Mouse (Mus musculus): ENCODE measurements around the gene Abca7. TPM values are rescaled to one million over a fixed set of nuclear protein-coding genes. Genes with fewer than 3 reads are reported as not detected.

Abca7 gene
- polyA plus RNA-seq, 1 experiment from 2014 or later, result 3.7 TPM

- WGBS, result 13% methylated on average over 27 of the region's 27 CpGs
- no peak for ATAC-seq (replicated peaks)
- Histone ChIP-seq H3K27ac (replicated peaks) (no peak overlapping the region), H3K4me2 (replicated peaks) (peak overlapping the region; percentile 45), H3K9me3 (no peaks in the 10 kb centered on the region), H3K4me3 (peak overlapping the region; percentile 33), H3K36me3 (no peaks in the 10 kb centered on the region), H3K9ac (replicated peaks) (peak overlapping the region; percentile 25), H3K4me1 (peaks cover 38% of the 10 kb centered on the region), H3K27me3 (peaks cover 44% of the 10 kb centered on the region)
Measured at GRCm38 (mm10) chr10:79987771-79988505, 8.4 kb upstream of the Abca7 start.

- no peak for ATAC-seq (replicated peaks)
- Histone ChIP-seq H3K27me3 (peaks cover 44% of the 10 kb centered on the region), H3K9me3 (no peaks in the 10 kb centered on the region), H3K4me1 (peaks cover 30% of the 10 kb centered on the region), H3K27ac (replicated peaks) (no peak within 1 kb of the TSS), H3K9ac (replicated peaks) (peak within 1 kb of the TSS; percentile 25), H3K4me2 (replicated peaks) (peak within 1 kb of the TSS; percentile 45), H3K4me3 (peak within 1 kb of the TSS; percentile 33), H3K36me3 (no peaks in the 10 kb centered on the region)
- under 1% methylated on average over 59 of the region's 59 CpGs for WGBS
Measured at GRCm38 (mm10) chr10:79988506-79989271, 7.6 kb upstream of the Abca7 start, which contains the start of gene Cnn2. Gene Cnn2, plus strand, starts transcription at chr10:79988584.

- ATAC-seq (replicated peaks), result no peak
- Histone ChIP-seq H3K27ac (replicated peaks) (no peak overlapping the region), H3K4me1 (peaks cover 30% of the 10 kb centered on the region), H3K36me3 (no peaks in the 10 kb centered on the region), H3K4me3 (peak overlapping the region; percentile 33), H3K4me2 (replicated peaks) (0 out of 2 replicates have a peak overlapping the region, but pooled peaks have one; percentile 45), H3K9me3 (no peaks in the 10 kb centered on the region), H3K9ac (replicated peaks) (no peak overlapping the region), H3K27me3 (peaks cover 44% of the 10 kb centered on the region)
- WGBS, result 38% methylated on average over 8 of the region's 8 CpGs
Measured at GRCm38 (mm10) chr10:79989272-79989786, 7.0 kb upstream of the Abca7 start.

GRCm38 (mm10) chr10:79989870-79990269, 6.4 kb upstream of the Abca7 start:
- no peak for ATAC-seq (replicated peaks)
- Histone ChIP-seq H3K4me2 (replicated peaks) (no peak overlapping the region), H3K9ac (replicated peaks) (no peak overlapping the region), H3K27me3 (peaks cover 44% of the 10 kb centered on the region), H3K4me3 (no peak overlapping the region), H3K4me1 (peaks cover 30% of the 10 kb centered on the region), H3K9me3 (no peaks in the 10 kb centered on the region), H3K27ac (replicated peaks) (no peak overlapping the region), H3K36me3 (no peaks in the 10 kb centered on the region)
- WGBS, result 21% methylated on average over 15 of the region's 15 CpGs

GRCm38 (mm10) chr10:79991099-79991498, 5.2 kb upstream of the Abca7 start:
- Histone ChIP-seq H3K27me3 (peaks cover 44% of the 10 kb centered on the region), H3K27ac (replicated peaks) (no peak overlapping the region), H3K9ac (replicated peaks) (no peak overlapping the region), H3K4me1 (peaks cover 23% of the 10 kb centered on the region), H3K4me2 (replicated peaks) (no peak overlapping the region), H3K4me3 (no peak overlapping the region), H3K36me3 (no peaks in the 10 kb centered on the region), H3K9me3 (no peaks in the 10 kb centered on the region)
- WGBS, result 62% methylated on average over 12 of the region's 12 CpGs
- no peak for ATAC-seq (replicated peaks)

GRCm38 (mm10) chr10:79991548-79991947, 4.7 kb upstream of the Abca7 start:
- no peak overlapping the region for H3K4me3 ChIP-seq
- no peak overlapping the region for H3K9ac ChIP-seq (replicated peaks)
- no peak for ATAC-seq (replicated peaks)
- no peak overlapping the region for H3K27ac ChIP-seq (replicated peaks)
- no peaks in the 10 kb centered on the region for H3K36me3 ChIP-seq
- peaks cover 20% of the 10 kb centered on the region for H3K4me1 ChIP-seq
- no peak overlapping the region for H3K4me2 ChIP-seq (replicated peaks)
- 82% methylated on average over 6 of the region's 6 CpGs for WGBS
- no peaks in the 10 kb centered on the region for H3K9me3 ChIP-seq
- H3K27me3 ChIP-seq, result peaks cover 43% of the 10 kb centered on the region

- 77% methylated on average over 16 of the region's 16 CpGs for WGBS
- H3K9ac ChIP-seq (replicated peaks), result no peak overlapping the region
- peaks cover 13% of the 10 kb centered on the region for H3K27me3 ChIP-seq
- H3K4me3 ChIP-seq, result no peak overlapping the region
- no peak for ATAC-seq (replicated peaks)
- peaks cover 16% of the 10 kb centered on the region for H3K4me1 ChIP-seq
- no peaks in the 10 kb centered on the region for H3K36me3 ChIP-seq
- no peaks in the 10 kb centered on the region for H3K9me3 ChIP-seq
- H3K27ac ChIP-seq (replicated peaks), result no peak overlapping the region
- no peak overlapping the region for H3K4me2 ChIP-seq (replicated peaks)
Measured at GRCm38 (mm10) chr10:79994397-79995115, 1.7 kb upstream of the Abca7 start.

GRCm38 (mm10) chr10:79995636-79996035, 658 bp upstream of the Abca7 start:
- 85% methylated on average over 1 of the region's 1 CpGs for WGBS
- Histone ChIP-seq H3K4me3 (peak overlapping the region; percentile 57; the same call in 1 of the 2 replicates), H3K4me1 (peaks cover 16% of the 10 kb centered on the region), H3K9me3 (no peaks in the 10 kb centered on the region), H3K4me2 (replicated peaks) (no peak overlapping the region), H3K27me3 (peaks cover 7% of the 10 kb centered on the region), H3K9ac (replicated peaks) (no peak overlapping the region), H3K36me3 (no peaks in the 10 kb centered on the region), H3K27ac (replicated peaks) (0 out of 2 replicates have a peak overlapping the region, but pooled peaks have one; percentile 53)
- no peak for ATAC-seq (replicated peaks)

GRCm38 (mm10) chr10:79997034-79997760, 903 bp downstream of the Abca7 start:
- peak overlapping the region; percentile 87 for H3K4me2 ChIP-seq (replicated peaks)
- peak overlapping the region; percentile 62 for H3K9ac ChIP-seq (replicated peaks)
- ATAC-seq (replicated peaks), result peak; percentile 83
- H3K4me3 ChIP-seq, result peak overlapping the region; percentile 57
- under 1% methylated on average over 34 of the region's 35 CpGs for WGBS
- peak overlapping the region; percentile 53 for H3K27ac ChIP-seq (replicated peaks)
- H3K4me1 ChIP-seq, result peaks cover 16% of the 10 kb centered on the region
- no peaks in the 10 kb centered on the region for H3K36me3 ChIP-seq
- peaks cover 6% of the 10 kb centered on the region; the same call in 1 of the 2 replicates for H3K27me3 ChIP-seq
- H3K9me3 ChIP-seq, result no peaks in the 10 kb centered on the region

GRCm38 (mm10) chr10:79997819-79998218, 1.5 kb downstream of the Abca7 start:
- ATAC-seq (replicated peaks), result peak; percentile 41
- peak overlapping the region; percentile 53 for H3K27ac ChIP-seq (replicated peaks)
- 5% methylated on average over 15 of the region's 15 CpGs for WGBS
- H3K36me3 ChIP-seq, result no peaks in the 10 kb centered on the region
- peak overlapping the region; percentile 62 for H3K9ac ChIP-seq (replicated peaks)
- no peaks in the 10 kb centered on the region for H3K9me3 ChIP-seq
- H3K4me2 ChIP-seq (replicated peaks), result peak overlapping the region; percentile 87
- H3K27me3 ChIP-seq, result peaks cover 9% of the 10 kb centered on the region; the same call in 1 of the 2 replicates
- H3K4me3 ChIP-seq, result peak overlapping the region; percentile 57
- H3K4me1 ChIP-seq, result peaks cover 16% of the 10 kb centered on the region

- H3K9me3 ChIP-seq, result no peaks in the 10 kb centered on the region
- no peak overlapping the region for H3K9ac ChIP-seq (replicated peaks)
- no peak overlapping the region for H3K4me2 ChIP-seq (replicated peaks)
- H3K4me1 ChIP-seq, result peaks cover 11% of the 10 kb centered on the region
- 77% methylated on average over 9 of the region's 9 CpGs for WGBS
- no peak for ATAC-seq (replicated peaks)
- peaks cover 17% of the 10 kb centered on the region; the same call in 1 of the 2 replicates for H3K27me3 ChIP-seq
- no peak overlapping the region for H3K4me3 ChIP-seq
- no peak overlapping the region for H3K27ac ChIP-seq (replicated peaks)
- H3K36me3 ChIP-seq, result no peaks in the 10 kb centered on the region
Measured at GRCm38 (mm10) chr10:80001945-80002344, 5.7 kb downstream of the Abca7 start.

All from forebrain, embryonic 15.5 days (tissue).